ENCODE assay signal across 9 mouse cellular contexts in the genomic region with DNA sequence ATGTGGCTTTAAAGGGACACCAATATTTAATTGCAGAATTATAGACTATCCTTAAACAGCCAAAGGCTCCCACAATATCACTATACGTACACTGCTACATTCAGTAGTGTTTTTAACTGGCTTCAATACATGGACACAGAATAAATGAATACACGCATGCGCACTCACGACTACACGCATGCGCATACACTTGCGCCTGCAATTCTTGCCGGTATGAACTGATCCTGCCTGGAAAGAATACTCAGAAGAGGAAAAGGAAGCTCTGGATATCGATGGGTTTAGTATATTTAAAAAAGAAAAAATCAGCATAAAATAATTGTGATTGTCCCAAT.
DNase-seq lines count a peak whose midpoint lies in the region; ATAC-seq and TF ChIP-seq lines count a peak whose summit lies in the region.
"Had no signal": no experiment of that assay in that cellular context is flagged by ENCODE, and none has a peak within 500 bp of the region (broad histone marks: within the 10 kb centered on the region; RNA-seq: fewer than 3 reads in every experiment).

No protein-coding gene starts in this region.

- no peaks in the 10 kb centered on the region for H3K27me3 ChIP-seq in cerebellum, adult 2 months (ENCODE audit: control insufficient read depth, insufficient read depth, low read length)
- no peaks in the 10 kb centered on the region for H3K27me3 ChIP-seq in forebrain, embryonic 13.5 days
- H3K27me3 ChIP-seq in midbrain, embryonic 15.5 days (replicated peaks) = no peaks in the 10 kb centered on the region
- H3K27me3 ChIP-seq: liver, embryonic 13.5 days had no signal

- H3K9me3 ChIP-seq in forebrain, embryonic 13.5 days (replicated peaks) = no peaks in the 10 kb centered on the region
- H3K9me3 ChIP-seq in midbrain, embryonic 15.5 days = no peaks in the 10 kb centered on the region
- H3K9me3 ChIP-seq: liver, embryonic 13.5 days had no signal

- peak overlapping the region; percentile 60 for H3K4me2 ChIP-seq in forebrain, embryonic 13.5 days
- H3K4me2 ChIP-seq in midbrain, embryonic 15.5 days = peak overlapping the region; percentile 40
- H3K4me2 ChIP-seq: liver, embryonic 13.5 days had no signal

- no peak for TF ChIP-seq CTCF in cerebellum, adult 2 months (IDR thresholded peaks at IDR 0.05; ENCODE audit: borderline replicate concordance, insufficient read depth, low read depth, low read length)
- TF ChIP-seq CTCF in lung, adult 2 months (IDR thresholded peaks at IDR 0.05; ENCODE audit: insufficient read depth, low read length) = no peak

- H3K27ac ChIP-seq in cerebellum, adult 2 months (ENCODE audit: insufficient read depth, low read length) = no peak overlapping the region
- peak overlapping the region; percentile 93 for H3K27ac ChIP-seq in forebrain, embryonic 13.5 days
- H3K27ac ChIP-seq in midbrain, embryonic 15.5 days = peak overlapping the region; percentile 79
- H3K27ac ChIP-seq: liver, embryonic 13.5 days had no signal

- peak overlapping the region; percentile 35 for H3K4me3 ChIP-seq in cerebellum, adult 2 months (replicated peaks; ENCODE audit: insufficient read depth, low read depth, low read length)
- peak overlapping the region; percentile 31 for H3K4me3 ChIP-seq in forebrain, embryonic 13.5 days
- peak overlapping the region; percentile 14 for H3K4me3 ChIP-seq in midbrain, embryonic 15.5 days
- no peak overlapping the region for H3K4me3 ChIP-seq in lung, adult 2 months (replicated peaks; ENCODE audit: extremely low read depth, low read depth, low read length)
- H3K4me3 ChIP-seq: liver, embryonic 13.5 days had no signal

- ATAC-seq in forebrain, embryonic 13.5 days = peak; percentile 86
- peak; percentile 70 for ATAC-seq in midbrain, embryonic 15.5 days (replicated peaks)

- DNase-seq in cerebellum, adult 2 months = peak; percentile 33 to 49
- DNase-seq in layer of hippocampus, adult 9-11 months = peak; percentile 87
- no peak for DNase-seq in lung, adult 2 months
- DNase-seq in kidney, postnatal 10 days = no peak
- no peak for DNase-seq in gastrocnemius, postnatal 4 days (ENCODE audit: low spot score in 2 of 2)
- no peak for DNase-seq in ovary, postnatal 14 days (ENCODE audit: low spot score)
- DNase-seq: liver, embryonic 13.5 days had no signal

- no peaks in the 10 kb centered on the region for H3K36me3 ChIP-seq in forebrain, embryonic 13.5 days (ENCODE audit: poor library complexity, severe bottlenecking)
- H3K36me3 ChIP-seq in midbrain, embryonic 15.5 days (replicated peaks) = no peaks in the 10 kb centered on the region
- H3K36me3 ChIP-seq: liver, embryonic 13.5 days had no signal

- TF ChIP-seq POLR2A in cerebellum, adult 2 months (IDR thresholded peaks at IDR 0.05; ENCODE audit: borderline replicate concordance, insufficient read depth, low read length) = no peak
- no peak for TF ChIP-seq POLR2A in lung, adult 2 months (IDR thresholded peaks at IDR 0.05; ENCODE audit: borderline replicate concordance, extremely low read depth, low read depth, low read length)

- peak overlapping the region; percentile 52 for H3K9ac ChIP-seq in forebrain, embryonic 13.5 days
- no peak overlapping the region for H3K9ac ChIP-seq in midbrain, embryonic 15.5 days
- H3K9ac ChIP-seq: liver, embryonic 13.5 days had no signal

- no peaks in the 10 kb centered on the region for H3K4me1 ChIP-seq in cerebellum, adult 2 months (ENCODE audit: control insufficient read depth, insufficient read depth, low read length)
- H3K4me1 ChIP-seq in forebrain, embryonic 13.5 days = peaks cover 50% of the 10 kb centered on the region
- H3K4me1 ChIP-seq in midbrain, embryonic 15.5 days = peaks cover 18% of the 10 kb centered on the region
- H3K4me1 ChIP-seq in lung, adult 2 months (ENCODE audit: control insufficient read depth, insufficient read depth, low read length) = no peaks in the 10 kb centered on the region
- H3K4me1 ChIP-seq: liver, embryonic 13.5 days had no signal

- WGBS in cerebellum, adult 2 months = 78% methylated on average over 9 of the region's 9 CpGs
- 11% methylated on average over 9 of the region's 9 CpGs for WGBS in forebrain, embryonic 13.5 days
- WGBS in midbrain, embryonic 15.5 days = 55% methylated on average over 9 of the region's 9 CpGs
- WGBS in lung, adult 2 months = 94% methylated on average over 9 of the region's 9 CpGs

Comparison
In these comparisons a context has a peak if more than half of its experiments do, and no peak if none do; other contexts are left out.
1. DNase-seq: peak in cerebellum, adult 2 months (2 of 2) and layer of hippocampus, adult 9-11 months (single experiment); none in lung, adult 2 months (single experiment), kidney, postnatal 10 days (single experiment), gastrocnemius, postnatal 4 days (0 of 2) and ovary, postnatal 14 days (single experiment).